Mouse (Mus musculus): ENCODE measurements around the gene Ube2f. TPM values are rescaled to one million over a fixed set of nuclear protein-coding genes. Genes with fewer than 3 reads are reported as not detected.

Ube2f gene
- total RNA-seq (2021), result 10 to 100 TPM; 54.8 to 60.2 TPM

- peak; percentile 95 to 96 for DNase-seq
- intact Hi-C loops (cut with DNase I), result loop anchor here (2.0 kb wide), 1 partner anchor 49 kb away; the partner anchor contains the start of gene Scly
Observed at GRCm38 (mm10) chr1:91249564-91250414, at the start of gene Ube2f. Gene Ube2f (plus strand): TSS chr1:91250304.

GRCm38 (mm10) chr1:91201122-91201521 lies 49.0 kb upstream of the Ube2f start:
- intact Hi-C loops (cut with DNase I), result no loop called here
- DNase-seq, result no peak

GRCm38 (mm10) chr1:91204221-91204765 lies 45.8 kb upstream of the Ube2f start:
- intact Hi-C loops (cut with DNase I), result no loop called here

DNA sequence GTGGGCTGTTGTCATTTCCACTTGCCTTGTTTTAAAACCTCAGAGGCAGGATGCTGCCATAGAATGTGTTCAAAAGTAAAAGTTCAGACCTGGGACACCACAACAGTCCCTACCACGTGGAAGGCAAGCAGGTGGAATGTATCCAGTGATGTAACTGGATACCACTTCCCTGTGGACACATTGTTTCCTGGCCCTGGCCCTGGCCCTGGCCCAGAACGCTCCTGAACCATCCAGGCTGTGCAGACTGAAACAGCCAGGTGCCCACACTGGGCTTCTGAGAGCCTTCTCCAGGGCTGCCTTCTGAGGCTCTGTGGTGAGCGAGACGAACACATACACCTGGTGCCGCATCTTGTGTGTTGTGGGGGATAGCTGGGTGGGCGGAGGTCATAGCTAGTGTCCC lies 44.5 kb upstream of the Ube2f start:
- intact Hi-C loops (cut with DNase I), result no loop called here
- no peak for DNase-seq

More at GRCm38 (mm10) chr1:91204221-91204765, 45.8 kb upstream of the Ube2f start:
- DNase-seq, result no peak

DNA sequence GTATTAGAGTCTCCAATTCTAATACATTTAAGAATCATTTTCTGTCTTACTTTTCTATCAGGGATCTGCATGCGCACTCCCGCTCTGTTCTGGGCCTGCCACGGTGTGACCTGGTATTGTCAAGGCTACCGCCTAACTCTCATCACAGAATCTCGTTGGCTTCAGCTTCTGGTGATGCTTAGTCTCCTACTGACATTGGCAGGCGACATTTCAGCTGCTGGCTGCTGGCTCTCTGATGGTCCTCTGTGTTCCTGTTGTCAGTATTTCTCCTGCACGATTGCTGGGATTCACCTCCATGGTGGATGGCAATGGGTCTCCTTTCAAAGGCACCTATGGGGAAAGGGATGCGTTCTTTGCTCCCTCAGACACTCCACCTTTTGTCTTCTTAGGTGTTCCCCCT lies 43.8 kb upstream of the Ube2f start:
- no peak for DNase-seq
- intact Hi-C loops (cut with DNase I), result no loop called here

- no peak for DNase-seq
- intact Hi-C loops (cut with DNase I), result no loop called here
Observed at GRCm38 (mm10) chr1:91206873-91207272, 43.2 kb upstream of the Ube2f start.

- no peak for DNase-seq
- intact Hi-C loops (cut with DNase I), result no loop called here
Observed at GRCm38 (mm10) chr1:91207334-91208074, 42.6 kb upstream of the Ube2f start.

DNA sequence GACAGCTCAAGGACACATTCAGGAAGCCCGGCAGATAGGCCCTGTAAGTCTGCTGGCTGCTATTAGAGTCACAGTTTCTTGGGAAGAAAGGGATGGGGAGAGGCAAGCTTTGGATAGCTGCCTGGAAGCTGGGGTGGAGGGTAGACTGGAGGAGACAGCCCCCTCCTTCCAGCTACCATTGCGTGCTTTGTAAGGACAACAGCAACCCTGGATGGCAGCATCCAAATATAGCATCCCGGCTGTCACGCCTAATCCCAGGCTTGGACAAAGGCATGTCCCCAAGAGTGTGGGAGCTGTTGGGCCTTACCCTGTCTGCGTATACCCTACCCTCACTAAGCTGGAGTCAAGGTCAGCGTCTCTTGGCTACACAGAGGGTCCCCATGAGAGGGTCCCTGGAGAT lies 40.8 kb upstream of the Ube2f start:
- peak; percentile 70 to 79 for DNase-seq
- intact Hi-C loops (cut with DNase I), result no loop called here

DNA sequence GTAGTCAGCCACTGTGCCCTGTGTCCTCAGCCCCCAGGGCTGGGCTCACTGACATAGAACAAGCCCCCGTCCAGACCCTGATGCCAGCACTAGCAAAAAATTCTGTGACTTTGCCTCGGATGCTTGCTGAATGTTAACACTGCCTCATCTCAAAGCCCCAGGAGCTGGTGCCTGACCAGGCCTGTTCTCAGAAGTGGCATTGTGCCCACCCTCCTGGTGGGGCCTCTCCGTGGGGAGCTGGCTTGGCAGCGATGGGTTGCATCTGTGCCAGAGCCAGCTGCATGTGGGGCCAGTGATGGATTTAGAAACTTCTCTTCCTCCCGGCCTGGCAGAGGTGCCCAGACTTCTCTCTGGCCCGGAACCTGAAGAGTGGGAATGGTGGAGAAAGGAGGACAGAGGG lies 40.3 kb upstream of the Ube2f start:
- intact Hi-C loops (cut with DNase I), result loop anchor here (2.0 to 10.0 kb wide), 2 partner anchors 29 to 235 kb away; no protein-coding TSS in a partner anchor
- peak; percentile 90 for DNase-seq

DNA sequence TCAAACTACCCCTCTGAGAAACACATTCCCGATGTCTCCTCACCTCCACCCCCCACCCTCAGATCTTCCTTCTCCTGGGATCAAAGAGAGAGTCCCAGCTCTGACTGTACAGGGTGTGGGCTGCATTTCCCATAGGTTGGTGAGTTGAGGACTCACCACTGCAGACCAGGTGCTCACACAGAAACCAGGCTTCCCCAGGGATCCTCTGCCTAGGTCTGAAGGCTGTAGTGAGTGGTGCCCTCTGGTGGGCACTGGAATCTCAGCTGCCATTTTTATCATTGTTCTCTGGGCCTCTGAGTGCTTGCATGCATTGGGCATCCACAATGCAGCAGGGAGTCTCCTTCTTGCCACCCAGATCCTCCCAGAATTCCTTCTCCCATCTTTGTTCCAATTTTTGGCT lies 39.0 kb upstream of the Ube2f start:
- intact Hi-C loops (cut with DNase I), result loop anchor here (1.0 to 10.0 kb wide), 3 partner anchors 28 to 236 kb away; partner anchors contain the start of gene Ramp1
- peak; percentile 75 to 76 for DNase-seq

GRCm38 (mm10) chr1:91211591-91212008 lies 38.5 kb upstream of the Ube2f start:
- peak; percentile 75 for DNase-seq
- intact Hi-C loops (cut with DNase I), result loop anchor here (1.0 to 10.0 kb wide), 3 partner anchors 27 to 237 kb away; partner anchors contain the start of gene Ramp1

GRCm38 (mm10) chr1:91215264-91215663 lies 34.8 kb upstream of the Ube2f start:
- intact Hi-C loops (cut with DNase I), result loop anchor here (10.0 kb wide), 1 partner anchor 240 kb away; no protein-coding TSS in a partner anchor
- no peak for DNase-seq

DNA sequence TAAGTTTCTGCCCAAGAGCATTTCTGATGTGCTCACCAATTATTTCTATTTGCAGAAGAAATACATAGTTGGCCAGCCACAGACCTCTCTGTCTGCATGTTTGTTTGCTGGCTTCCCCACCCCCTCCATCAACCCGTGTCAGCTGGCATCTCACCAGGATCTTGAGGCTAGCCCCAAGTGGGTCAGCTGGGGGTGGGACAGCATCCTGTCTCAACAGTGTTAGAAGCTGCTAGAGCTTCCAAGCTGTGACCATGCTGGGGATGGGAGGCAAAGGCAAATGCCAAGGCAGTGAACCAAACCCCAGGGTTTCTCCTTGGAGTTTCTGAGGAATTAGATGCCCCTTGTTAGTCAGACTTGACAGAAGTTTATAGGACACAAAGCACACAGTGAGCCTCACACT lies 34.1 kb upstream of the Ube2f start:
- peak; percentile 31 to 50 for DNase-seq
- intact Hi-C loops (cut with DNase I), result loop anchor here (10.0 kb wide), 1 partner anchor 241 kb away; no protein-coding TSS in a partner anchor

DNA sequence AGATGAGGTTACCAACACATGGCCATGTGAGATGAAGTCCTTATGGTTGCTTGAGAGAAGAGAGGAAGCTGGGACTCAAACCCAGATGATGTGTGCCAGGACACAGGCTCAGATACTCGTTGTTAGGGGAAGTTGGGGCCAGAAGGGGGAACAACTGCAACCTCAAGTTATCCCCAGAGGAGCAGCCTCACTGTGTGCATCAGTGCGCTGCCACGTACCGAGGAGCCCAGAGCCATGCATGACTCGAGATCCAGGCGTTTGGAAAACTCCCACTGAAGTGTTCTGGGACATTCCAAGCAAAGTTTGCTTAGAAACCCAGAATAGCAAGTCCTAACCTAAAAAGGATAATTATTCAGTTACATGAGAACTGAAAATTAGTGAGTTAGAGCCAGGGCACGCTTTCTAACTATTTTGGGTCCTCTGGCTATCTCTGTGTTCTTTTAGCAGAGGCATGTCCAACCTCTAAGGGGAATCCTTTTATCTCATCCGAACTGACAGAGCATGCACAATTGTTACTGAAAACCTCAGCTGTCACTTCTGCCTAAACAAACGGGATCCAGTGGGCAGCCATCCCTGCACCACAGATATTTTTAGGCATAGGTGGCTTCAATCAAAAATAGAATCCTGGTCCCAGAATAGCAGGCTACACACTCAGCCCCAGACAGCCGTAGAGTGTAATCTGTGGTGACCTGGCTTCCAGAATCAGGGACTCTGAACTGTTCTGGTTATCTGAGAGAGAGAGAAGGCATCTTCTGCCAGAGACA lies 33.4 kb upstream of the Ube2f start:
- DNase-seq, result peak; percentile 66 to 77
- intact Hi-C loops (cut with DNase I), result loop anchor here (10.0 kb wide), 1 partner anchor 242 kb away; no protein-coding TSS in a partner anchor

- intact Hi-C loops (cut with DNase I), result loop anchor here (10.0 kb wide), 1 partner anchor 245 kb away; no protein-coding TSS in a partner anchor
- DNase-seq, result no peak
Observed at GRCm38 (mm10) chr1:91219641-91220321, 30.3 kb upstream of the Ube2f start.

- DNase-seq, result no peak
- intact Hi-C loops (cut with DNase I), result no loop called here
Observed at GRCm38 (mm10) chr1:91220322-91220672, 29.8 kb upstream of the Ube2f start.

DNA sequence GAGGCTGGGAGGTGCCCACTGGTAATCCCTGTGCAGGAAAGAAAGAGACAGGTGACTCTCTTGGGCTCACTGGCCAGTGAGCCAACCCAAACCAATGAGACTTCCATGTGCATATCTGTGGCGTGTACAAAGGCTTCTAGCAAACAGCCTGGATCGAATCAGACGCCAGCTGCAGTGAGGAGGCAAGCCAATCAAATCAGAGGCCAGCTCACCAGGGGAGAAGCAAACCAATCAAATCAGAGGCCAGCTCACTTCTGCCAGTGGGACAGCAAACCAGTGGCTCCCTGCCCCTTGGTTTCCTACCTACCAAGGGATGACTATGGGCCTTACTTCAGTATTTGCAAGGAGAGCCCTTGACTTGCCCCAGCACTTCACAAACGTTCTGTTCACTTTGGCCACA lies 23.5 kb upstream of the Ube2f start:
- intact Hi-C loops (cut with DNase I), result no loop called here

GRCm38 (mm10) chr1:91227381-91228054 lies 22.6 kb upstream of the Ube2f start:
- DNase-seq, result peak in 1 of 2 experiments; percentile 29
- intact Hi-C loops (cut with DNase I), result no loop called here

More for the DNA sequence above, 23.5 kb upstream of the Ube2f start:
- DNase-seq, result no peak

- no peak for DNase-seq
- intact Hi-C loops (cut with DNase I), result no loop called here
Observed at GRCm38 (mm10) chr1:91231142-91231541, 19.0 kb upstream of the Ube2f start.

Measured in heart, postnatal 10 days (tissue).